Mouse (Mus musculus): ENCODE data around the gene Anapc1. TPM values are rescaled to one million over a fixed set of nuclear protein-coding genes. Genes with fewer than 3 reads are reported as not detected.

Anapc1 gene
- polyA plus RNA-seq, 1 experiment: 144 TPM

- no peaks in the 10 kb centered on the region for H3K27me3 ChIP-seq (ENCODE audit: control insufficient read depth, insufficient read depth, low read length, poor library complexity, severe bottlenecking)
- H3K9me3 ChIP-seq (replicated peaks; ENCODE audit: control insufficient read depth, insufficient read depth, low read length, poor library complexity, severe bottlenecking): no peaks in the 10 kb centered on the region
- no peaks in the 10 kb centered on the region for H3K4me1 ChIP-seq (ENCODE audit: control insufficient read depth, insufficient read depth, low read length)
- no peaks in the 10 kb centered on the region for H3K36me3 ChIP-seq (ENCODE audit: control insufficient read depth, insufficient read depth, low read length, poor library complexity, severe bottlenecking)
- no peak overlapping the region for H3K9ac ChIP-seq (ENCODE audit: low read depth, poor library complexity, severe bottlenecking)
- H3K4me3 ChIP-seq (ENCODE audit: low read depth, low read length): no peak overlapping the region
- TF ChIP-seq CTCF (IDR thresholded peaks at IDR 0.05; ENCODE audit: low read depth, low read length): no peak
- no peak for TF ChIP-seq EP300 (IDR thresholded peaks at IDR 0.05; ENCODE audit: insufficient read depth, low read depth, low read length)
- TF ChIP-seq POLR2A (IDR thresholded peaks at IDR 0.05; ENCODE audit: insufficient read depth, low read length): no peak
- H3K27ac ChIP-seq (ENCODE audit: insufficient read depth, low read length): no peak overlapping the region
Measured at GRCm38 (mm10) chr2:128727552-128727951, 40.4 kb upstream of the Anapc1 start.

GRCm38 (mm10) chr2:128726626-128727025 lies 39.4 kb upstream of the Anapc1 start:
- Histone ChIP-seq H3K27me3 (ENCODE audit: control insufficient read depth, insufficient read depth, low read length, poor library complexity, severe bottlenecking) (no peaks in the 10 kb centered on the region), H3K4me3 (ENCODE audit: low read depth, low read length) (no peak overlapping the region), H3K4me1 (ENCODE audit: control insufficient read depth, insufficient read depth, low read length) (no peaks in the 10 kb centered on the region), H3K9me3 (replicated peaks; ENCODE audit: control insufficient read depth, insufficient read depth, low read length, poor library complexity, severe bottlenecking) (no peaks in the 10 kb centered on the region), H3K9ac (ENCODE audit: low read depth, poor library complexity, severe bottlenecking) (no peak overlapping the region), H3K27ac (ENCODE audit: insufficient read depth, low read length) (no peak overlapping the region), H3K36me3 (ENCODE audit: control insufficient read depth, insufficient read depth, low read length, poor library complexity, severe bottlenecking) (no peaks in the 10 kb centered on the region)
- TF ChIP-seq EP300 (IDR thresholded peaks at IDR 0.05; ENCODE audit: insufficient read depth, low read depth, low read length): no peak
- TF ChIP-seq POLR2A (IDR thresholded peaks at IDR 0.05; ENCODE audit: insufficient read depth, low read length): no peak
- no peak for TF ChIP-seq CTCF (IDR thresholded peaks at IDR 0.05; ENCODE audit: low read depth, low read length)

GRCm38 (mm10) chr2:128726067-128726466 lies 38.9 kb upstream of the Anapc1 start:
- TF ChIP-seq POLR2A (IDR thresholded peaks at IDR 0.05; ENCODE audit: insufficient read depth, low read length) (no peak), EP300 (IDR thresholded peaks at IDR 0.05; ENCODE audit: insufficient read depth, low read depth, low read length) (no peak), CTCF (IDR thresholded peaks at IDR 0.05; ENCODE audit: low read depth, low read length) (no peak)
- H3K36me3 ChIP-seq (ENCODE audit: control insufficient read depth, insufficient read depth, low read length, poor library complexity, severe bottlenecking): no peaks in the 10 kb centered on the region

DNA sequence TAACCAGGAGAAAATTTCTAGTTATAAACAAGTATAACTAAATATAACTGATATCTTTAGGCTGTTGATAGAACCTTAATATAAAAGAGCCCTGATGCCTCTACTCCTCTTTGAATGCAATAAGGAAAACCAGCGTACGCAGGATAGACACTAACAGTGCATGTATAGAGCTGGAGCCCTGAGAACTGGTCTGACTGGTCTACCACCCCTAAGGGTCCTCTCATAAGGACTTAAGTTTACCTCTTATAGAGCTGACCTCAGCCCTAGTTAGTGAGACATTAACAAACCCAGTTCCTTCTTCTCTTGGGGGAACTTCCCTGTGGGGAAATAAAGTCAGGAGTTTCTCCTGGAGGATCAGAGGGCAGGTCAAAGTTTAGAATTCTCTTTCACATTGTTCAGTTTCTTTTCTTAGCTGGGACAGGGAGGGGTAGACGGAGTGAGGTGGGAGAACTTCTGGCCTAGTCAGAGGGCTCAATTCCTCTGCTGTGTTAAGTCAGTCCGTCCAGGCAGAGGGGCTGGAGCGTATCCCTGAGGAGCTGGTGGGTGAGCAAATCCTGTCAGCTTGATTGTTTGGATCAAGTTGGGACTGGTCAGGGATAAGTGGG lies 35.0 kb upstream of the Anapc1 start:
- TF ChIP-seq POLR2A (IDR thresholded peaks at IDR 0.05; ENCODE audit: insufficient read depth, low read length) (no peak), EP300 (IDR thresholded peaks at IDR 0.05; ENCODE audit: insufficient read depth, low read depth, low read length) (no peak), CTCF (IDR thresholded peaks at IDR 0.05; ENCODE audit: low read depth, low read length) (no peak)
- Histone ChIP-seq H3K27me3 (ENCODE audit: control insufficient read depth, insufficient read depth, low read length, poor library complexity, severe bottlenecking) (no peaks in the 10 kb centered on the region), H3K9me3 (replicated peaks; ENCODE audit: control insufficient read depth, insufficient read depth, low read length, poor library complexity, severe bottlenecking) (no peaks in the 10 kb centered on the region; the same call in 1 of the 2 replicates), H3K9ac (ENCODE audit: low read depth, poor library complexity, severe bottlenecking) (no peak overlapping the region), H3K27ac (ENCODE audit: insufficient read depth, low read length) (no peak overlapping the region), H3K36me3 (ENCODE audit: control insufficient read depth, insufficient read depth, low read length, poor library complexity, severe bottlenecking) (no peaks in the 10 kb centered on the region), H3K4me3 (ENCODE audit: low read depth, low read length) (no peak overlapping the region), H3K4me1 (ENCODE audit: control insufficient read depth, insufficient read depth, low read length) (no peaks in the 10 kb centered on the region)

More at GRCm38 (mm10) chr2:128726067-128726466, 38.9 kb upstream of the Anapc1 start:
- no peak overlapping the region for H3K27ac ChIP-seq (ENCODE audit: insufficient read depth, low read length)
- no peaks in the 10 kb centered on the region; the same call in 1 of the 2 replicates for H3K9me3 ChIP-seq (replicated peaks; ENCODE audit: control insufficient read depth, insufficient read depth, low read length, poor library complexity, severe bottlenecking)
- no peak overlapping the region for H3K9ac ChIP-seq (ENCODE audit: low read depth, poor library complexity, severe bottlenecking)
- no peak overlapping the region for H3K4me3 ChIP-seq (ENCODE audit: low read depth, low read length)
- H3K27me3 ChIP-seq (ENCODE audit: control insufficient read depth, insufficient read depth, low read length, poor library complexity, severe bottlenecking): no peaks in the 10 kb centered on the region
- H3K4me1 ChIP-seq (ENCODE audit: control insufficient read depth, insufficient read depth, low read length): no peaks in the 10 kb centered on the region

GRCm38 (mm10) chr2:128719380-128719779 lies 32.2 kb upstream of the Anapc1 start:
- no peak overlapping the region for H3K9ac ChIP-seq (ENCODE audit: low read depth, poor library complexity, severe bottlenecking)
- TF ChIP-seq CTCF (IDR thresholded peaks at IDR 0.05; ENCODE audit: low read depth, low read length) (no peak), EP300 (IDR thresholded peaks at IDR 0.05; ENCODE audit: insufficient read depth, low read depth, low read length) (no peak), POLR2A (IDR thresholded peaks at IDR 0.05; ENCODE audit: insufficient read depth, low read length) (no peak)
- H3K27ac ChIP-seq (ENCODE audit: insufficient read depth, low read length): no peak overlapping the region
- H3K4me3 ChIP-seq (ENCODE audit: low read depth, low read length): no peak overlapping the region
- H3K27me3 ChIP-seq (ENCODE audit: control insufficient read depth, insufficient read depth, low read length, poor library complexity, severe bottlenecking): no peaks in the 10 kb centered on the region
- H3K36me3 ChIP-seq (ENCODE audit: control insufficient read depth, insufficient read depth, low read length, poor library complexity, severe bottlenecking): no peaks in the 10 kb centered on the region
- H3K4me1 ChIP-seq (ENCODE audit: control insufficient read depth, insufficient read depth, low read length): no peaks in the 10 kb centered on the region
- H3K9me3 ChIP-seq (replicated peaks; ENCODE audit: control insufficient read depth, insufficient read depth, low read length, poor library complexity, severe bottlenecking): no peaks in the 10 kb centered on the region; the same call in 1 of the 2 replicates

DNA sequence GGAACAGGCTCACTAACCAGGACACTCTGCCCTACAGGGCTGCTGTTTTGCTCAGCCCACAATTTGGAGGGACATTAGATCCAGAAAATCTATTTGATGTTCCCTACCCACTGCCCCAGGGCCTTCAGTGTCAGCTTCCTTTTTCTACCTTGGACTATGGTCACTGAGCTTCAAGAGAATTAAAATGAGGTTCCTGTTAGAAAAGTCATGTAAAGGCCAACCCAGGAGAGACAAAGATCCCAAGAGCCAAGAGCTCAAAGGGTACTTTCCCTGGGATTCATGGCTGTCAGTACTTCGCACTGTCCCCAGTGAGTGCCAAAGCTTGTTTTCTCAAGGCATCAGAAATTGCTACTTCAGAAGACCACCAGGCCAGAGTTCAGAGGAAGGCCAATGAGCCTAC lies 28.8 kb upstream of the Anapc1 start:
- H3K27me3 ChIP-seq (ENCODE audit: control insufficient read depth, insufficient read depth, low read length, poor library complexity, severe bottlenecking): no peaks in the 10 kb centered on the region
- no peak overlapping the region for H3K9ac ChIP-seq (ENCODE audit: low read depth, poor library complexity, severe bottlenecking)
- TF ChIP-seq CTCF (IDR thresholded peaks at IDR 0.05; ENCODE audit: low read depth, low read length): no peak
- no peak for TF ChIP-seq EP300 (IDR thresholded peaks at IDR 0.05; ENCODE audit: insufficient read depth, low read depth, low read length)
- TF ChIP-seq POLR2A (IDR thresholded peaks at IDR 0.05; ENCODE audit: insufficient read depth, low read length): no peak
- no peak overlapping the region for H3K27ac ChIP-seq (ENCODE audit: insufficient read depth, low read length)
- no peak overlapping the region for H3K4me3 ChIP-seq (ENCODE audit: low read depth, low read length)
- H3K36me3 ChIP-seq (ENCODE audit: control insufficient read depth, insufficient read depth, low read length, poor library complexity, severe bottlenecking): no peaks in the 10 kb centered on the region
- no peaks in the 10 kb centered on the region; the same call in 1 of the 2 replicates for H3K9me3 ChIP-seq (replicated peaks; ENCODE audit: control insufficient read depth, insufficient read depth, low read length, poor library complexity, severe bottlenecking)
- H3K4me1 ChIP-seq (ENCODE audit: control insufficient read depth, insufficient read depth, low read length): no peaks in the 10 kb centered on the region

Data from ES-Bruce4 (cell line).